Mouse (Mus musculus): Measurements from ENCODE around the gene Slc38a10.

Slc38a10 gene

GRCm38 (mm10) chr11:120140255-120140654, 10.9 kb downstream of the Slc38a10 start:
- DNase-seq (ENCODE audit: low spot score in 2 of 2) = no peak

GRCm38 (mm10) chr11:120139309-120139731, 11.8 kb downstream of the Slc38a10 start:
- peak; percentile 28 to 32 for DNase-seq (ENCODE audit: low spot score in 2 of 2)

- no peak for DNase-seq (ENCODE audit: low spot score in 2 of 2)
These were observed 13.5 kb downstream of the Slc38a10 start for GRCm38 (mm10) chr11:120137625-120138004.

GRCm38 (mm10) chr11:120136796-120137624, 14.1 kb downstream of the Slc38a10 start:
- DNase-seq (ENCODE audit: low spot score in 2 of 2) = peak; percentile 72 to 80

- DNase-seq (ENCODE audit: low spot score in 2 of 2) = no peak
These were observed 15.0 kb downstream of the Slc38a10 start for GRCm38 (mm10) chr11:120136195-120136594.

- no peak for DNase-seq (ENCODE audit: low spot score in 2 of 2)
These were observed 16.2 kb downstream of the Slc38a10 start for GRCm38 (mm10) chr11:120134847-120135530.

- no peak for DNase-seq (ENCODE audit: low spot score in 2 of 2)
These were observed 17.0 kb downstream of the Slc38a10 start for GRCm38 (mm10) chr11:120134148-120134547.

- no peak for DNase-seq (ENCODE audit: low spot score in 2 of 2)
These were observed 21.9 kb downstream of the Slc38a10 start for GRCm38 (mm10) chr11:120129281-120129680.

- DNase-seq (ENCODE audit: low spot score in 2 of 2) = no peak
These were observed 24.3 kb downstream of the Slc38a10 start for GRCm38 (mm10) chr11:120126845-120127244.

- DNase-seq (ENCODE audit: low spot score in 2 of 2) = no peak
These were observed 29.0 kb downstream of the Slc38a10 start for GRCm38 (mm10) chr11:120122126-120122525.

- DNase-seq (ENCODE audit: low spot score in 2 of 2) = peak; percentile 71 to 78
These were observed 30.3 kb downstream of the Slc38a10 start for GRCm38 (mm10) chr11:120120642-120121420.

- DNase-seq (ENCODE audit: low spot score in 2 of 2) = no peak
These were observed 31.1 kb downstream of the Slc38a10 start for GRCm38 (mm10) chr11:120119936-120120541.

GRCm38 (mm10) chr11:120119108-120119507, 32.0 kb downstream of the Slc38a10 start:
- DNase-seq (ENCODE audit: low spot score in 2 of 2) = no peak

GRCm38 (mm10) chr11:120117626-120118025, 33.5 kb downstream of the Slc38a10 start:
- no peak for DNase-seq (ENCODE audit: low spot score in 2 of 2)

- DNase-seq (ENCODE audit: low spot score in 2 of 2) = no peak
These were observed 36.5 kb downstream of the Slc38a10 start for GRCm38 (mm10) chr11:120114488-120115215.

- no peak for DNase-seq (ENCODE audit: low spot score in 2 of 2)
These were observed 39.0 kb downstream of the Slc38a10 start for GRCm38 (mm10) chr11:120112136-120112535.

GRCm38 (mm10) chr11:120111033-120111432, 40.1 kb downstream of the Slc38a10 start:
- peak; percentile 29 to 36 for DNase-seq (ENCODE audit: low spot score in 2 of 2)

GRCm38 (mm10) chr11:120110554-120110953, 40.6 kb downstream of the Slc38a10 start:
- no peak for DNase-seq (ENCODE audit: low spot score in 2 of 2)

GRCm38 (mm10) chr11:120109558-120110210, 41.5 kb downstream of the Slc38a10 start:
- no peak for DNase-seq (ENCODE audit: low spot score in 2 of 2)

GRCm38 (mm10) chr11:120107796-120108195, 43.4 kb downstream of the Slc38a10 start:
- no peak for DNase-seq (ENCODE audit: low spot score in 2 of 2)
